Mouse (Mus musculus) erythroblast, embryonic 14.5 days (primary cell): ENCODE results near the gene Gm10972.
"Not testable (repeated sequence)": the region's sequence is repeated elsewhere in the genome, so short reads cannot be mapped to it uniquely, and the experiment has no call there.

Experiments used
- GATA1 ChIP-seq: IDR thresholded peaks from 2 replicates; pipeline ENCODE4 v1.6.1; 2012; ENCODE audit warnings: low read length, inconsistent platforms, mixed read lengths
- TAL1 ChIP-seq: IDR thresholded peaks from 3 replicates; pipeline ENCODE4 v1.6.1; 2012; ENCODE audit warnings: low read length, inconsistent platforms, mixed read lengths

- not testable (repeated sequence) for TF ChIP-seq GATA1
- peak; percentile 45; the same call in 2 of the 3 replicates for TF ChIP-seq TAL1
Observed at GRCm38 (mm10) chr3:94665896-94666295, 23.0 kb downstream of the Gm10972 start.
